Mouse (Mus musculus) CH12.LX (cell line): ENCODE data around the gene Srd5a3. TPM values are rescaled to one million over a fixed set of nuclear protein-coding genes. Genes with fewer than 3 reads are reported as not detected.

Source experiments
- DNase-seq: peaks from one replicate; pipeline ENCODE4 v3.0.0-alpha.2; 2013; ENCODE audit errors: extremely low read depth
- H3K27ac ChIP-seq: 2 replicates; pipeline ENCODE4 v1.5.1; 2012; ENCODE audit warnings: low read depth, mild to moderate bottlenecking, control low read depth, moderate library complexity; ENCODE audit not compliant: insufficient read depth
- H3K27me3 ChIP-seq: replicated peaks from 2 replicates; pipeline ENCODE3; 2012; ENCODE audit warnings: inconsistent platforms
- H3K36me3 ChIP-seq, 2 experiments: replicated peaks in 1 of 2; 2 replicates each; pipeline versions ENCODE3 to v1.6.1; 2012; ENCODE audit warnings: inconsistent platforms in 1 of 2, low read length in 1 of 2, mild to moderate bottlenecking in 1 of 2, mixed read lengths in 1 of 2, moderate library complexity in 1 of 2; ENCODE audit not compliant: control insufficient read depth in 1 of 2, insufficient read depth in 1 of 2
- H3K4me1 ChIP-seq, 2 experiments: 2 replicates each; pipeline ENCODE4 v1.6.1; 2012; ENCODE audit warnings: inconsistent platforms in 1 of 2, moderate library complexity in 1 of 2; ENCODE audit not compliant: insufficient read depth in 2 of 2, control insufficient read depth in 1 of 2
- H3K4me2 ChIP-seq: 2 replicates; pipeline ENCODE4 v1.6.1; 2012; ENCODE audit warnings: low read depth, mild to moderate bottlenecking, control low read depth; ENCODE audit not compliant: poor library complexity, insufficient read depth, severe bottlenecking
- H3K4me3 ChIP-seq, 3 experiments: fragments of 150-350 bp in 1 of 3; sonication (generic) in 1 of 3; replicated peaks in 1 of 3; 2 replicates each; pipeline versions ENCODE3 to v1.5.1; 2011 to 2012; ENCODE audit warnings: low read depth in 2 of 3, low read length in 2 of 3, mild to moderate bottlenecking in 2 of 3, moderate library complexity in 2 of 3, control low read depth in 1 of 3, improper control_type of control experiment in 1 of 3, inconsistent platforms in 1 of 3, mixed read lengths in 1 of 3; ENCODE audit not compliant: poor library complexity in 1 of 3
- H3K79me2 ChIP-seq: replicated peaks from 2 replicates; pipeline ENCODE4 v1.6.1; 2012; ENCODE audit warnings: mild to moderate bottlenecking, moderate library complexity; ENCODE audit not compliant: control insufficient read depth, poor library complexity, insufficient read depth, severe bottlenecking; ENCODE audit errors: extremely low read depth
- H3K9ac ChIP-seq: 2 replicates; pipeline ENCODE4 v1.6.1; 2012; ENCODE audit warnings: low read depth, mild to moderate bottlenecking, control low read depth, moderate library complexity; ENCODE audit not compliant: insufficient read depth
- H3K9me3 ChIP-seq: replicated peaks from 2 replicates; pipeline ENCODE3; 2012; ENCODE audit warnings: low read length, inconsistent platforms, mixed read lengths
- CHD2 ChIP-seq: IDR thresholded peaks from 2 replicates; pipeline ENCODE4 v1.6.1; 2011; ENCODE audit warnings: low read length, improper control_type of control experiment
- CTCF ChIP-seq, 2 experiments: IDR thresholded peaks in 1 of 2; conservative IDR thresholded peaks in 1 of 2; 2 replicates each; pipeline ENCODE4 v1.5.1; 2011 to 2012; ENCODE audit warnings: low read depth in 2 of 2, low read length in 2 of 2, improper control_type of control experiment in 1 of 2, inconsistent platforms in 1 of 2, mild to moderate bottlenecking in 1 of 2, moderate library complexity in 1 of 2
- ELF1 ChIP-seq: IDR thresholded peaks from 2 replicates; pipeline ENCODE4 v1.6.1; 2014; ENCODE audit warnings: low read depth, mild to moderate bottlenecking, inconsistent platforms, low read length, improper control_type of control experiment
- HCFC1 ChIP-seq: IDR thresholded peaks from 2 replicates; pipeline ENCODE4 v1.6.1; 2012; ENCODE audit warnings: low read depth, mild to moderate bottlenecking, inconsistent platforms, low read length, improper control_type of control experiment
- IRF4 ChIP-seq: IDR thresholded peaks from 2 replicates; pipeline ENCODE4 v1.6.1; 2014; ENCODE audit warnings: low read depth, mild to moderate bottlenecking, inconsistent platforms, low read length, improper control_type of control experiment
- MAX ChIP-seq: IDR thresholded peaks from 2 replicates; pipeline ENCODE4 v1.6.1; 2011; ENCODE audit warnings: low read length, improper control_type of control experiment
- MXI1 ChIP-seq: IDR thresholded peaks from 2 replicates; pipeline ENCODE4 v1.6.1; 2011; ENCODE audit warnings: mild to moderate bottlenecking, low read depth, low read length, improper control_type of control experiment
- NELFE ChIP-seq: IDR thresholded peaks from 2 replicates; pipeline ENCODE4 v1.6.1; 2011; ENCODE audit warnings: low read depth, low read length, improper control_type of control experiment
- NRF1 ChIP-seq: IDR thresholded peaks from 2 replicates; pipeline ENCODE4 v1.6.1; 2014; ENCODE audit warnings: low read depth, mild to moderate bottlenecking, inconsistent platforms, low read length, improper control_type of control experiment, moderate library complexity
- PAX5 ChIP-seq: IDR thresholded peaks from 2 replicates; pipeline ENCODE4 v1.6.1; 2012; ENCODE audit warnings: low read length, inconsistent platforms, mixed read lengths
- POLR2A ChIP-seq: IDR thresholded peaks from 2 replicates; pipeline ENCODE4 v1.6.1; 2011; ENCODE audit warnings: low read depth, mild to moderate bottlenecking, improper control_type of control experiment, low read length
- POLR2AphosphoS2 ChIP-seq: IDR thresholded peaks from 2 replicates; pipeline ENCODE4 v1.6.1; 2011; ENCODE audit warnings: low read depth, low read length, improper control_type of control experiment
- RCOR1 ChIP-seq: conservative IDR thresholded peaks from 2 replicates; pipeline ENCODE4 v1.6.1; 2012; ENCODE audit warnings: low read depth, mild to moderate bottlenecking, inconsistent platforms, low read length, improper control_type of control experiment
- SIN3A ChIP-seq: IDR thresholded peaks from 2 replicates; pipeline ENCODE4 v1.6.1; 2012; ENCODE audit warnings: low read length, improper control_type of control experiment, inconsistent platforms
- SMC3 ChIP-seq: IDR thresholded peaks from 2 replicates; pipeline ENCODE4 v1.6.1; 2011; ENCODE audit warnings: low read depth, low read length, improper control_type of control experiment
- TBP ChIP-seq: conservative IDR thresholded peaks from 2 replicates; pipeline ENCODE4 v1.6.1; 2011; ENCODE audit warnings: low read depth, low read length, improper control_type of control experiment
- TCF12 ChIP-seq: IDR thresholded peaks from 2 replicates; pipeline ENCODE4 v1.6.1; 2014; ENCODE audit warnings: low read depth, mild to moderate bottlenecking, inconsistent platforms, low read length, improper control_type of control experiment
- ZC3H11A ChIP-seq: IDR thresholded peaks from 2 replicates; pipeline ENCODE4 v1.6.1; 2012; ENCODE audit warnings: low read depth, mild to moderate bottlenecking, inconsistent platforms, low read length, improper control_type of control experiment
- ZKSCAN1 ChIP-seq: IDR thresholded peaks from 2 replicates; pipeline ENCODE4 v1.6.1; 2012; ENCODE audit warnings: low read depth, inconsistent platforms, low read length, improper control_type of control experiment, borderline replicate concordance
- ZMIZ1 ChIP-seq: IDR thresholded peaks from 2 replicates; pipeline ENCODE4 v1.6.1; 2012; ENCODE audit warnings: low read depth, mild to moderate bottlenecking, inconsistent platforms, low read length, improper control_type of control experiment
- ZNF384 ChIP-seq: IDR thresholded peaks from 2 replicates; pipeline ENCODE4 v1.6.1; 2012; ENCODE audit warnings: low read depth, low read length, improper control_type of control experiment, inconsistent platforms
- dilution Hi-C: fragments of 300-500 bp; cut with MboI; formaldehyde crosslinking; loops from 2 replicates; pipeline ENCODE4 v1.14.3; 2020; ENCODE audit warnings: low sequenced_read_pairs; ENCODE audit not compliant: extremely low pct_unique_long_range_greater_than_20kb, extremely low pct_ligation_motif_present
- in situ Hi-C: fragments of 300-500 bp; cut with MboI; formaldehyde crosslinking; loops from 3 replicates; pipeline ENCODE4 v1.14.3; 2019; ENCODE audit warnings: low sequenced_read_pairs, low pct_ligation_motif_present, low pct_unique_long_range_greater_than_20kb, mixed read lengths
- polyA plus RNA-seq: library from polyadenylated mRNA; unstranded; fragments of >175 nt; gene quantifications from 2 replicates; pipeline ENCODE4 v1.2.1, GENCODE M21; 2012; ENCODE audit warnings: low read depth; ENCODE audit not compliant: insufficient read length
- total RNA-seq, 2 experiments: library from RNA; depleted of rRNA; stranded (reverse); fragments of 300-350 nt in 1 of 2; fragments of >200 nt in 1 of 2; gene quantifications; 2 replicates each; pipeline ENCODE4 v1.2.3; 2012 to 2014

Srd5a3 gene
- total and polyA plus RNA-seq, 3 experiments, result 10.4 to 19.9 (median 18.8) TPM

DNA sequence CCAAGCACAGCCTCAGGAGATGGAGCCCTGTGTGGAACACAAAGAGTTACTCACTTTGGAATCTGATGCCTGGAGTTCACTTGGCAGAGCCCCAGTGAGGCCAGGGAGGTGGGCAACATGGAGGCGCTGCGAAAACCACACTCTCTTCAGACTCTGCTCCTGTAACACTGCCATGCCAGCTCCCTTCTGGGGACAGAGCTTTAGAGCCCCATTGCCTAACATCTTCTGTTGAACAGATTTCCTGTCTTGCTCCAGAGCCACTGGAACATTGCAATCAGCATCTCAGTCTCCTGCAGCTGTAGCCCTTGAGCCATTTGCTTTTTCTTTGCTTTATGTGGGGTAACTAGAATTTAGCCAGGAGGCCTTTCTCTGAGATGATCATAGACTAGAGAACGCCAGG lies 42.3 kb downstream of the Srd5a3 start:
- H3K9me3 ChIP-seq, result no peaks in the 10 kb centered on the region
- no peak overlapping the region for H3K4me2 ChIP-seq
- peaks cover 0 to 20% of the 10 kb centered on the region in 2 experiments; a peak in 2 of 4 replicates for H3K4me1 ChIP-seq
- H3K36me3 ChIP-seq, result peaks cover 0 to 5% of the 10 kb centered on the region in 2 experiments
- in situ Hi-C loops, result no loop called here
- peaks cover 8% of the 10 kb centered on the region for H3K27me3 ChIP-seq
- no peak overlapping the region for H3K4me3 ChIP-seq
- no peak for TF ChIP-seq ZKSCAN1
- no peak for TF ChIP-seq ZC3H11A
- dilution Hi-C loops, result no loop called here
- no peak overlapping the region for H3K9ac ChIP-seq
- no peak for DNase-seq
- H3K27ac ChIP-seq, result no peak overlapping the region
- peaks cover 19% of the 10 kb centered on the region for H3K79me2 ChIP-seq

DNA sequence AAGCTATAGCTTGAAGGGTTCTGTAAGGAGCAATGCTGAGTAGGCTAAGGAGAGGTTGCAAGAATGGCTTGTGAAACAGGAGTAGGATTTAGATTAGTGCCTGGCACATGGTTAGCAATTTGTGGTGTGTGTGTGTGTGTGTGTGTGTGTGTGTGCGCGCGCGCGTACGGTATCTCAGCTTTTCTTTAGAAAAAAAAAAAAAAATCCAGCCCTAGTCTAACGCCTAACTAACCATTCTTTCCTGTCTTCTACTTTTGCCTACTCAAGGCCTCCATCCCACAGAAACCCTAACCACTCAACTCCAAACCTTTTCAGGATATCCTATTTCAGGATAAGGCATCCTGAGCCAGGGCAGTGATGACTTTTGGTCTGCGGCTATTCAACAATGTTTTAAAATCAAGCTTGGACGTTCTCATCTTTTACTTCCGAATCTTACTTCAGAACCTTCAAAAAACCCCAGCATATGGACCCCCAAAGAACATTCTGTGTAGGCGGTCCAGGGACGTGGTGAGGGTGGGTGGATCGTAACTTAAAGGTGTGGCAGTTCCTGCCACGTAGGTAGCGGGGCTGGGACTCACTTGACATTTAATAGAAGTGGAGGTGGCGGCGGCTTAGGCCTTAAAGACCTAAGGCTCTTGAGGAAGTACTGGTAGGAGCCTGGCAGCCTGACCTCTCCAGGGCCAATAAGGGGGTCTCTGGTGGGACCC lies 43.1 kb downstream of the Srd5a3 start:
- DNase-seq, result no peak

DNA sequence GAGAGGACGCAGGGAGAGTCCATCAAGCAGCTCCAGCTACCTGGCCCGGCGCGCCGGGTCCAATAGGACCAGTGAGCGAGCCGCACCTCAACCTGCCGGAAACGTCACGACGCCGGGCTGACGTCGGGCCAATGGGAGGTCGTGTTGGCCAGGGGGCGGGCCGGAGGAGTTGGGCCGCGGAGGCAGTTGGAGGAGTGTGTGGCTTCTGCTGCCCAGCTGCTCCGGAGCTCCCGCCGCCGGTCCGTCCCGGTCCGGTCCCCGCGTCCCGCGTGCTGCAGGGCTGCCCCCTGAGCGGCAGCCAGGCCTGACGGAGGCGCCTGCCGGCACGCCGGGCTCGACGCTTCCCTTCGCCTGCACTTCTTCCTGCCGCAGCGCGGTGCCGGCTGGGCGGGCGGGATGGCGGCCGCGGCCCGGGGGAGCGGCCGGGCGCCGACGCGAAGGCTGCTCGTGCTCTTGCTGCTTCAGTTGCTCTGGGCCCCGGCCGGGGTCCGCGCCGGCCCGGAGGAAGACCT lies 43.7 kb downstream of the Srd5a3 start, which contains the start of gene Tmem165:
Gene Tmem165 (plus strand): TSS at position 131 of the 512 bp plus-strand sequence.
- H3K9me3 ChIP-seq, result no peaks in the 10 kb centered on the region
- H3K4me1 ChIP-seq, result peaks cover 3 to 35% of the 10 kb centered on the region in 2 experiments; a peak in 2 of 4 replicates
- H3K27me3 ChIP-seq, result peaks cover 8% of the 10 kb centered on the region
- peaks cover 0 to 12% of the 10 kb centered on the region in 2 experiments for H3K36me3 ChIP-seq
- dilution Hi-C loops, result no loop called here
- peaks cover 27% of the 10 kb centered on the region for H3K79me2 ChIP-seq
- in situ Hi-C loops, result no loop called here
- peak; percentile 87 for DNase-seq
- H3K4me3 ChIP-seq, result peak within 1 kb of the TSS; percentile 80 to 89 (median 83)
- peak within 1 kb of the TSS; percentile 74 for H3K9ac ChIP-seq
- H3K4me2 ChIP-seq, result peak within 1 kb of the TSS; percentile 97
- peak; percentile 61; the same call in 1 of the 2 replicates for TF ChIP-seq ZMIZ1
- no peak for TF ChIP-seq PAX5
- TF ChIP-seq NELFE, result peak; percentile 81
- TF ChIP-seq ELF1, result peak; percentile 54; the same call in 1 of the 2 replicates
- peak; percentile 91 for TF ChIP-seq POLR2A
- no peak for TF ChIP-seq CHD2
- peak; percentile 73 for TF ChIP-seq TCF12
- TF ChIP-seq MAX, result peak; percentile 53; the same call in 1 of the 2 replicates
- TF ChIP-seq HCFC1, result peak; percentile 35; the same call in 1 of the 2 replicates
- peak; percentile 46; the same call in 1 of the 2 replicates for TF ChIP-seq POLR2AphosphoS2
- TF ChIP-seq MXI1, result peak; percentile 43; the same call in 1 of the 2 replicates
- TF ChIP-seq SMC3, result no peak
- no peak for TF ChIP-seq ZNF384
- TF ChIP-seq TBP, result peak; percentile 56; the same call in 1 of the 2 replicates
- H3K27ac ChIP-seq, result peak within 1 kb of the TSS; percentile 60

More for the DNA sequence above, 43.1 kb downstream of the Srd5a3 start:
- peak overlapping the region; percentile 45 to 89 (median 83) for H3K4me3 ChIP-seq
- TF ChIP-seq ZNF384, result peak; percentile 54
- no peak for TF ChIP-seq ZMIZ1
- TF ChIP-seq CTCF (conservative IDR thresholded peaks at IDR 0.05 in 1 of 2, IDR thresholded peaks at IDR 0.05 in 1 of 2; ENCODE audit: low read depth in 2 of 2, low read length in 2 of 2), result no peak
- TF ChIP-seq RCOR1, result no peak
- no peak; the same call in 1 of the 2 replicates for TF ChIP-seq MXI1
- no peak for TF ChIP-seq IRF4
- TF ChIP-seq NRF1, result no peak
- TF ChIP-seq SIN3A, result peak; percentile 56; the same call in 1 of the 2 replicates
- no peak for TF ChIP-seq SMC3
- no peak for TF ChIP-seq ZC3H11A
- H3K36me3 ChIP-seq, result peaks cover 0 to 12% of the 10 kb centered on the region in 2 experiments
- H3K27me3 ChIP-seq, result peaks cover 8% of the 10 kb centered on the region
- no peak overlapping the region for H3K27ac ChIP-seq
- peak overlapping the region; percentile 97 for H3K4me2 ChIP-seq
- H3K79me2 ChIP-seq, result peaks cover 26% of the 10 kb centered on the region
- in situ Hi-C loops (no loop called here), dilution Hi-C loops (no loop called here)
- peaks cover 3 to 29% of the 10 kb centered on the region in 2 experiments; a peak in 2 of 4 replicates for H3K4me1 ChIP-seq
- H3K9me3 ChIP-seq, result no peaks in the 10 kb centered on the region
- H3K9ac ChIP-seq, result peak overlapping the region; percentile 54
